Mouse (Mus musculus) urinary bladder, postnatal 25 days (tissue): ENCODE measurements around the gene 1600015I10Rik.

ENCODE experiments used
- DNase-seq: peaks from one replicate; pipeline ENCODE4 v3.0.0; 2022; ENCODE audit warnings: low spot score

Gene 1600015I10Rik

DNA sequence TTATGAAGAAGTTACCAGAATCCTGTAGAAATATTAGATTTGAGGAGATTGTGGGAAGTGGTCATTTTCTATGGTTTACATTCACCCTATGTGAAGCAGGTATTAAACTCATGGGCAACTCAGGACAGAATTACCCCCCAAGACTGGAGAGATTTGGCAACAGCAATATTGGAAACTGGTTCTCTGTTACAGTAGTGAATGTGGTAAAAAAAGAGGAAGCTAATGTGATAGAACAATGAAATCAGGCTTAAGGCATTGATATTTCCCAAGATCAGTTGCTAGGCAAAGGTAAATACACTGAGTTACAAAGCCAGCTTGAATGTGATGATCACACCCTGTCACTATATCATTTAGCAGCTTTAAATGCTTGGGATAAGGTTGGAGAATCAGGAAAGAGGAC lies 38.2 kb downstream of the 1600015I10Rik start:
- DNase-seq, result no peak

DNA sequence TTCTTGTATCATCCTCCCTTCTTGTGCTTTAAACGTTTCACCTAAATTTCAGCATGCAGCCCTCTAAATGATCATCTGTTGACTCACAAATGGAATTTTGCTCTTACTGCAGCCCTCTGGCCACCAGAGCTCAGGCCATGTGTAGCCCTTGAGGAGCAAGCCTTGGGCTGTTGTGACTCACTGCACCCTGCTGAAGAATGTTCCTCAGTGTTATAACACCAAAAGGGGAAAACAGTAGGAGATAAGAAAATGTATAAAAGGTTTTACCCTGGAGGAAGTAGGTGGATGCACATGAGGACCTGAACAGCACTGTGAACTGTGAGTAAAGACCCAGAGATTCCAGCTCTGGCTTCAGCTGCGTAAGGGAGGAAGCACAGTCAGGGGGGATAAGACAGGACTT lies 45.0 kb downstream of the 1600015I10Rik start, which contains the start of gene Doxl2:
TSS of gene Doxl2 (plus strand) at position 301 of the 400 bp plus-strand sequence.
- DNase-seq, result no peak

DNA sequence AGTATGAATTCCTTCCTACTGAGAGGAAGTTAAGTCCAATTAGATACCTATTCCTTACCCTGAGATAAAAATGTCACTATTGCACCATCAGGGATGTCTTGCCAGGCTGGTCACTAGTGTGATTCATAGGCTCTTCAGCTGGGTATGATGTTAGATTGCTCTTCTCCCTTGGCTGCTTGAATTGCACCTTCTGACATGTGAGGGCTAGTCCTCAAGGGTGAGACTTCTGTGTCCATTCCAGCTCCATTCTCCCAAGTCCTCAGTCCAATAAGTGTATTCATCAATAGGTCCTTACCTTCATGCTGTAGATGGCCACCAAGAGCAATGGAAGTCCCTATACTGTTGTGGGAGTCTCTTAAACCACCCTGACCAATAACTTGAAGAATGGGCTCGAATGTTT lies 49.9 kb downstream of the 1600015I10Rik start:
- no peak for DNase-seq

DNA sequence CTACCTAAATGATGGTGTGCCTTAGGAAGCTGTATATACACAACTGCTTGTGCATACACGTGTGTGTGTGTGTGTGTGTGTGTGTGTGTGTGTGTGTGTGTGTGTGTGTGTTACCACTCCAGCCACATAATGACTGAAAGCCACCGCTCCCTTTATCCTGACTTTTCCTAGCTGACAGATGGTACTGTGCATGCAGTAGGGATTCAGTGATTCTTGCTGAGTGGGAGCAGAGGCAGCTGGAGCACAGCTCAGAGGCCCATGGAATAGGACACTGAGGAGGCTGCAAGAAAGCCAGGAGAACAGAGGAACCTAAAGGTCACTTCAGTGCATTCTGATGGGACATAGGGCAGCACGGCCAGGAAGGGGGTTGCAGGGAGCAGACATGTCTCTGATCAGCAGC lies 52.6 kb downstream of the 1600015I10Rik start:
- no peak for DNase-seq
